Mouse (Mus musculus): ENCODE results near the gene Cdk17. TPM values are rescaled to one million over a fixed set of nuclear protein-coding genes. Genes with fewer than 3 reads are reported as not detected.

Gene Cdk17
- total RNA-seq (2021) = 10 to 100 TPM; 30.1 to 36.7 TPM

- intact Hi-C loops (cut with DNase I) = loop anchor here (1.0 to 10.0 kb wide), 6 partner anchors 74 to 294 kb away; partner anchors contain the start of gene Lta4h
These were observed at the start of gene Cdk17 for GRCm38 (mm10) chr10:93160807-93161510. Cdk17 (plus strand) TSS chr10:93160875.

GRCm38 (mm10) chr10:93111412-93111811 is 49.3 kb upstream of the Cdk17 start:
- intact Hi-C loops (cut with DNase I) = no loop called here
- no peak for DNase-seq

More at GRCm38 (mm10) chr10:93160807-93161510, at the start of gene Cdk17:
- peak; percentile 77 to 80 for DNase-seq

- DNase-seq = no peak
These were observed 48.7 kb upstream of the Cdk17 start for GRCm38 (mm10) chr10:93112021-93112420.

GRCm38 (mm10) chr10:93113968-93114367 is 46.7 kb upstream of the Cdk17 start:
- DNase-seq = no peak
- intact Hi-C loops (cut with DNase I) = no loop called here

More at GRCm38 (mm10) chr10:93112021-93112420, 48.7 kb upstream of the Cdk17 start:
- intact Hi-C loops (cut with DNase I) = no loop called here

DNA sequence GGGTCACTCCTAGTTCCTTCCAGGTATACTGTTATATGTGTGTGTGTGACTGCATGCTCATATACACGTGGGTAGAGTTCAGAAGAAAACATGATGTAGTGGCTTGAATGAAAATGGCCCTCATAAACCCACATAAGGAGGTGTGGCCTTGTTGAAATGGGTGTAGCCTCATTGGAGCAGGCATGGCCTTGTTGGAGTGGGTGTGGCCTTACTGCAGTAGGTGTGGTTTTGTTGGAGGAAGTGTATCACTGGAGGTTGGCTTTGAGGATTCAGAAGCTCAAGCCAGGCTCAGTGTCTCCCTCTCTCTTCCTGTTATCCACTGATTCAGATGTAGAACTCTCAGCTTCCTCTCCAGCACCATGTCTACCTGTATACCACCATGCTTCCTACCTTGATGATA is 45.9 kb upstream of the Cdk17 start:
- DNase-seq = no peak
- intact Hi-C loops (cut with DNase I) = no loop called here

GRCm38 (mm10) chr10:93115743-93116142 is 44.9 kb upstream of the Cdk17 start:
- intact Hi-C loops (cut with DNase I) = no loop called here
- DNase-seq = no peak

- intact Hi-C loops (cut with DNase I) = no loop called here
- no peak for DNase-seq
These were observed 44.0 kb upstream of the Cdk17 start for GRCm38 (mm10) chr10:93116636-93117035.

DNA sequence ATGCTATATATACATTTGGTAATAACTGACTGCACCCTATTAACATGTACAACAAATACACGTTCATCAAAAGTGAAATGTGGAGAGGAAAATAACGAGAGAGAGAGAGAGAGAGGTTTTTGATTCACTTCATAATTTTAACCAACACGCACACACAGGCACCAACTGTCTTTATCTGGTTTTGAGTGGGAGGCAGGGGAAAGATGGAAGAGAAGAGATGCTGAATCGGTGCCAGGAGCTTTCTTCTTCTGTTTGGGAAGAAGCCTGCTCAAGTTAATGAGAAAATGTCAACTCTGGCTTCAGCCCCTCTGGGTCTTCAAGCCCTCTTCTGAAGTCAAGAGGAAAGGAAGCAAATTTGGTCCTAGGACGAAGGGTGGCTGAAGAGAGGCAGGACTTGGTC is 40.9 kb upstream of the Cdk17 start:
- intact Hi-C loops (cut with DNase I) = no loop called here
- no peak for DNase-seq

DNA sequence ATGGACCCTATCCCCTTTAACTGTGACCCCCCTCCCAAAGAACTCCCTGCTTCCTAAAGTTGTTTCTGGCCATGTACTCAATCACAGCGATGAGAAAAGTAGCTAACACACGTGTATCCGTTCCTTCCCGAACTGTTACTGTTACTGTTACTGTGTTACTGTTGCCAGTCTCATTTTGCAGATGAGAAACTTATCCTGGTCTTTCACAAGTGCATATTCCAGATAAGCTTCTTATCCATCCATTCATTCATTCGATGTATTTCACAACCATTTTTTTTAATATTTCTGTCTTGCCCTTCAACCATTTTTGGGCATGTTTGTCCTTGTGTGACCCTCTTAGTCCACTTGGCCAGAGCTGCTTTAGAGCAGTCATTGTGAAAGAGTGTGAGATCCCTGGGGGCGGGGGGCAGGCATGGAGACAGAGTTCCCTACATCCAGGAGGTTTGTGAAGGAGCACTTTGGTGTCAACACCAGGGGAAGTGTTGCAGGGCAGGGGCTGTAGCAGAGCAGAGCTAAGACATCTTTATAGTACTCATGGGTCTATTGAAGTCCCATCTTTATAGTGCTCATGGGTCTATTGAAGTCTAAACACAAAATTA is 39.3 kb upstream of the Cdk17 start:
- intact Hi-C loops (cut with DNase I) = no loop called here
- no peak for DNase-seq

- intact Hi-C loops (cut with DNase I) = no loop called here
- DNase-seq = no peak
These were observed 38.1 kb upstream of the Cdk17 start for GRCm38 (mm10) chr10:93122399-93123184.

DNA sequence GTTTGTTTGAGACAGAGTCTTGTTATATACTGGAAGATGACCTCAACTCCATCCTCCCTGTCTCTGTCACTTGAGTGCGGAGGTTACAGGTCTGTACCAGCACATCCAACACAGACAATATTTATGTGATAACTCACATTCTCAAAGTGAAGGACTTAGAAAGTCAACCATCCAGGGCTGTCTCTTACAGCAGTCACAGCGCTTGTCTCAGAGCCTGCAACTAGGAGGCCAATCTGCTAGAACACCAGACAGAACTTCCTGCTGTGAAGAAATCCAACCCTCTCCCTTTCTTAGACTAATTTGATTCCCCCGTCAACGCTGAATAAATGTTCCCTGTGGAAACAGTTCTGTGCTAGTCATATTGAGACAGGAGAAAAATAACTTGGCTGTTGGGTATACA is 37.4 kb upstream of the Cdk17 start:
- no peak for DNase-seq
- intact Hi-C loops (cut with DNase I) = no loop called here

DNA sequence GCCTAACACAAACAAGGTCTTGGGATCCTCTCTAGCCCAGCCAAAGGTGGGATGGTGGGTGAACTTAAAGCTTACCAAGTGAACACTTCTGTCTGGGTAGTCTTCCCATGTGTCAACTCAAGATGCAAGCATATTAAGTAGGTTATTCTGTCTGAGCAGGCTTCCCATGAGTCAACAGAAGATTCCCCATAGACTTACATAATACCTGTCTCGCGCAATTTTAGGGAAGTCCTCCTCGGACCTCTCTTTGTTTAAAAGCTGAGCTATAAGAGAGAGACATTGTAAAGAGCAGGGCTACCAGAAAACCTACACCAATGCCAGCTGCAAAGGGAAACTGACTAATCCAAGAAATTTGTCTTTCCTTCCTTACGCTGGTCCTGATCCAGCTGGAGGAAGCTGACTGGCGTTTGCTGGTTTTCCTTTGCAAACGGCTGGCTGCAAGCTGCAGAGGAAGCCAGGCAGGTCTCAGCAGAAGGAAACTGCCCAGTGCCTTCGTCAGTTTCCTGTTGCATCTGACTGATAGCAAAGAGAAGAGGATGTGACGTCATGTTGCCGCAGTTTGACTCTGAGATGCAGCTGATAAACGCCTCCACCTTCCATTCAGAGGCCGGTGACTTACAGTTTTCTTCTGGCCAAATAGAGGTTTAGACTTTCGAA is 36.6 kb upstream of the Cdk17 start:
- peak; percentile 74 to 79 for DNase-seq
- intact Hi-C loops (cut with DNase I) = no loop called here

DNA sequence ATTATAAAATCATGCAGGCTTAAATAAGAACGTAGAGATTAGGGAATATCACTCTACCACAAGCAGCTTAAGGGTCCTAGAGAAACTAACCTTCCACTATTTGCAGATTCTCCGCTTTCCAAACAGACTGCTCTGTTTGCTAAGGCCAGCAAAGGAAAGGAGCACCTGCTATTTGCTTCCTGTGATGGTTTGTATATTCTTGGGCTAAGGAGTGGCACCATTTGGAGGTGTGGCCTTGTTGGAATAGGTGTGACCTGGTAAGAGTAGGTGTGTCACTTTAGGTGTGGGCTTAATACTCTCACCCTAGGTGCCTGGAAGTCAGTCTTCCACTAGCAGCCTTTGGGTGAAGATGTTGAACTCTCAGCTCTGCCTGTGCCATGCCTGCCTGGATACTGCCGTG is 34.6 kb upstream of the Cdk17 start:
- DNase-seq = no peak
- intact Hi-C loops (cut with DNase I) = no loop called here

GRCm38 (mm10) chr10:93128566-93128965 is 32.1 kb upstream of the Cdk17 start:
- intact Hi-C loops (cut with DNase I) = no loop called here
- DNase-seq = no peak

DNA sequence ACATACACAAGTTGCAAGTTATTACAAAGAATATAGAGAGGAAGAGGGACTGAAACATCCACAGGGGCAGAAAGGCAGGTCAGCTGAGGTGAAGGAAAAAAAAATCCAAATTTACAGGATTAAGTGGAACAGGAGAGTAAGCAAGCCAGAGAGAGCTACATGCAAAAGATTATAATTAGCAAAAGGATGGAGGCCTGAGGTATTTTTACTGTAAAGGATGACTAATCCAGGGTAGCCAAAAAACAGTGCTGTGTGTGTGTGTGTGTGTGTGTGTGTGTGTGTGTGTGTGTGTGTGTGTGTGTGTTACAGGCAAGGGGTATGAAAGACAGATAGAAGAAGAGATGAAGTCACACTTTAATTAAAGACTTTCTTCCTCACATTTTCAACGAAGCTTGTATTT is 31.3 kb upstream of the Cdk17 start:
- no peak for DNase-seq
- intact Hi-C loops (cut with DNase I) = no loop called here

GRCm38 (mm10) chr10:93129904-93130455 is 30.7 kb upstream of the Cdk17 start:
- intact Hi-C loops (cut with DNase I) = no loop called here
- DNase-seq = no peak

DNA sequence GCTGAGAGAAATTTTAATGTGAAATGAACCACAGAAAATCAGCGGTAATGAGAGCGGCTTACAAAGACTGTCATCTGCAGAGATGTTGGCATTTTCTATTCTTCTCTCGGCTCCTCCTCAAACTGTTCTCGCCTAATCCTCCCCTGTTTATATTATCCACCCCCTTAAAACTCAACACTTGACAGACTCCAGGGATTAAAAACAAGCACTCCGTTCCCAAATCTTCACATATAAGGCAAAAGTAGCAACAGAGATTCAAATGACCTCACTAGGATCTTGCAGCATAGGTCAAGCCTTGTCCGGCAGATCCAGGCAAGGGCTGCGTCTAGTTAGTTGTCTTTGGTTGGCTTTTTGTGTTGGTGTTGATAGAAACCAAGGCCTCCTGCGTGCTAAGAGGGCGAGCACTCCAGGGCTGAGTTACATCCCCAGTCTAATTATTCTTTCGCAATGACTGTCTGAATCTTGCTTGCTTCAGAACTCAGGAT is 30.2 kb upstream of the Cdk17 start:
- intact Hi-C loops (cut with DNase I) = no loop called here
- DNase-seq = peak in 1 of 2 experiments; percentile 17

- intact Hi-C loops (cut with DNase I) = no loop called here
These were observed 28.7 kb upstream of the Cdk17 start for GRCm38 (mm10) chr10:93131865-93132566.

DNA sequence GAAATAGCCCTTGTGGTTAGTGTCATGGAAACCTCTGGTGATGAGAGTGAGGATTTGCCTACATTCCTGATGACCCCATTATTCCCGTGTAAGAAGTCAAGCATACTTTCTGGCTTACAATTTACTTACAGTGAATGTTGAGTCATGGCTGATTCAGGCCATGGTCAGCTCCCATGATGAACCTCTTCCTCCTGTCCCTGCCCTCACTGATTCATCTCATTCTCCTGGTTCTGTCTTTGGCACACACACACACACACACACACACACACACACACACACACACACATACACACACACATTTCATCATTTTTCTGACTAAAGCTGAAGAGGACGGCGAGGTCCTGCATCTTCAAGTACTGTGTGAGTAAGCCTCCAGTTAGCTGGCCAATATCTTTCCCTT is 21.9 kb upstream of the Cdk17 start:
- intact Hi-C loops (cut with DNase I) = no loop called here
- DNase-seq = no peak

More at GRCm38 (mm10) chr10:93131865-93132566, 28.7 kb upstream of the Cdk17 start:
- DNase-seq = no peak

DNA sequence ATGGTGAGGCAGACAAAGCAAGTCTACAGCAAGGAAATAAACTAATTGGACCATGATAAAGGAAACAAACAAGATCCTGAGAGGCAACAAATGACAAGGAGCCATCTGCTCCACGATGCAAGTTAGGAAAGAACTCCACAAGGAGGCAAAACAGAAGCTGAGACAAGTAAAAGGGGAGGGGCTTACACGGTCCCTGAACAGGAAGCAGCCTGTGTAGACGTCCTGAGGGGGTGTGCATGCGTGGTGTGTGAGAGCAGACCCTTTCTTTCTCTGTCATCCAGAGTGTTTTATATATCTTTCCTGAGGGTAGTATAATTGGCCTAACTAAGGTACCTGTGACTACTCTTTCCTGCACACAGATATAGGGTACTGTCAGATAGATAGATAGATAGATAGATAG is 19.9 kb upstream of the Cdk17 start:
- intact Hi-C loops (cut with DNase I) = no loop called here
- no peak for DNase-seq

All from heart, postnatal 10 days (tissue).